Comparison of ENCODE assay signal across 10 mouse cellular contexts in the genomic region with DNA sequence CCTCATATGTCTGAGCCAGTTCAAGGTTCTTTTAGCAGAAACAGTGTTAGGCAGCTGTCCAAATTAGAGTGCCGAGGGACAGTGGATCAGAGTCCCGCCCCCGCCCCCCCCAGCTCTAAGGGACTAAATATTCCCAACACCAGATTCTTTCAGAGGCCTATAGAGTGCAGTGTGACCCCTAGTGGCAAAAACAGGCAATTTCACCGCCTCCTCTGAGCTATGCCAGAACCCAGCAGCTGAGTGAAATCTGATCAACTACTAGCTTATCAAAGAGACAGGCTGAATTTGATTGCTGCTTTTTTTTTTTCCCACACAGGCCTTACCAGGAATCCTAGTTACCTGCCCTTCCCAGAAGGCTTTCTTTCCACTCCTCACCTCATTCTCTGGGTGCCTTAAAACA. TPM values are rescaled to one million over a fixed set of nuclear protein-coding genes. Genes with fewer than 3 reads are reported as not detected.
DNase-seq lines count a peak whose midpoint lies in the region; ATAC-seq and TF ChIP-seq lines count a peak whose summit lies in the region.
"Had no signal": no experiment of that assay in that cellular context is flagged by ENCODE, and none has a peak within 500 bp of the region (broad histone marks: within the 10 kb centered on the region; RNA-seq: fewer than 3 reads in every experiment).

No protein-coding gene starts in this region.

- no peaks in the 10 kb centered on the region for H3K36me3 ChIP-seq in intestine, postnatal 0 days (ENCODE audit: control insufficient read depth, insufficient read depth)
- H3K36me3 ChIP-seq in intestine, embryonic 16.5 days (ENCODE audit: control insufficient read depth, insufficient read depth, low read length), result no peaks in the 10 kb centered on the region
- H3K36me3 ChIP-seq in G1E (replicated peaks), result peaks cover 6% of the 10 kb centered on the region
- 0 out of 2 replicates have a peak, but pooled peaks cover 2% of the 10 kb centered on the region for H3K36me3 ChIP-seq in midbrain, postnatal 0 days (ENCODE audit: insufficient read depth, low read length)
- H3K36me3 ChIP-seq: liver, embryonic 13.5 days had no signal

- TF ChIP-seq CTCF in intestine, postnatal 0 days (IDR thresholded peaks at IDR 0.05; ENCODE audit: low read depth), result peak; percentile 69
- peak; percentile 25; the same call in 1 of the 2 replicates for TF ChIP-seq CTCF in G1E (IDR thresholded peaks at IDR 0.05; ENCODE audit: low read depth, low read length)
- peak; percentile 66; the same call in 1 of the 2 replicates for TF ChIP-seq CTCF in brain, embryonic 14.5 days (IDR thresholded peaks at IDR 0.05; ENCODE audit: borderline replicate concordance, extremely low read depth, insufficient read depth, insufficient read length)
- TF ChIP-seq CTCF in midbrain, postnatal 0 days (IDR thresholded peaks at IDR 0.05), result peak; percentile 70

- no peak for TF ChIP-seq POLR2A in brain, embryonic 14.5 days (IDR thresholded peaks at IDR 0.05; ENCODE audit: borderline replicate concordance, extremely low read depth, insufficient read depth, insufficient read length, poor library complexity, severe bottlenecking)

- H3K4me1 ChIP-seq in intestine, postnatal 0 days (replicated peaks; ENCODE audit: control insufficient read depth, insufficient read depth, low read length), result no peaks in the 10 kb centered on the region
- no peaks in the 10 kb centered on the region for H3K4me1 ChIP-seq in intestine, embryonic 16.5 days (ENCODE audit: control insufficient read depth, insufficient read depth, low read length)
- peaks cover 12% of the 10 kb centered on the region for H3K4me1 ChIP-seq in G1E (ENCODE audit: insufficient read depth, low read depth, low read length)
- H3K4me1 ChIP-seq in midbrain, postnatal 0 days (ENCODE audit: insufficient read depth, low read length), result no peaks in the 10 kb centered on the region
- H3K4me1 ChIP-seq: embryonic facial prominence, embryonic 12.5 days had no signal

- peak; percentile 2 for DNase-seq in G1E (ENCODE audit: low spot score)
- DNase-seq in brain, embryonic 14.5 days (ENCODE audit: low read depth), result peak; percentile 44
- DNase-seq in frontal cortex, postnatal 25 days (ENCODE audit: low spot score in 2 of 2), result peak; percentile 31 to 46
- DNase-seq in layer of hippocampus, adult 9-11 months, result peak; percentile 71
- peak; percentile 51 for DNase-seq in midbrain, postnatal 0 days (ENCODE audit: low spot score)
- DNase-seq: liver, embryonic 13.5 days had no signal

- no peak overlapping the region for H3K27ac ChIP-seq in intestine, postnatal 0 days (ENCODE audit: low read depth, low read length)
- H3K27ac ChIP-seq in intestine, embryonic 16.5 days (ENCODE audit: low read length), result no peak overlapping the region
- H3K27ac ChIP-seq in midbrain, postnatal 0 days (ENCODE audit: low read depth, low read length), result no peak overlapping the region
- H3K27ac ChIP-seq: embryonic facial prominence, embryonic 12.5 days; liver, embryonic 13.5 days had no signal

- no peak overlapping the region for H3K9ac ChIP-seq in intestine, postnatal 0 days (ENCODE audit: low read depth, low read length)
- no peak overlapping the region for H3K9ac ChIP-seq in intestine, embryonic 16.5 days (ENCODE audit: low read depth, low read length)
- no peak overlapping the region for H3K9ac ChIP-seq in midbrain, postnatal 0 days (replicated peaks; ENCODE audit: low read length, poor library complexity, severe bottlenecking)
- H3K9ac ChIP-seq: embryonic facial prominence, embryonic 12.5 days; liver, embryonic 13.5 days had no signal

- 14% methylated on average over 4 of the region's 4 CpGs for WGBS in intestine, postnatal 0 days
- WGBS in intestine, embryonic 16.5 days, result 5% methylated on average over 4 of the region's 4 CpGs
- 6% methylated on average over 3 of the region's 4 CpGs for WGBS in midbrain, postnatal 0 days

- H3K9me3 ChIP-seq in intestine, postnatal 0 days (ENCODE audit: control insufficient read depth), result no peaks in the 10 kb centered on the region
- H3K9me3 ChIP-seq in intestine, embryonic 16.5 days (ENCODE audit: control insufficient read depth, low read length), result no peaks in the 10 kb centered on the region
- no peaks in the 10 kb centered on the region for H3K9me3 ChIP-seq in G1E (replicated peaks)
- no peaks in the 10 kb centered on the region for H3K9me3 ChIP-seq in midbrain, postnatal 0 days (ENCODE audit: low read length)
- H3K9me3 ChIP-seq: embryonic facial prominence, embryonic 12.5 days; liver, embryonic 13.5 days had no signal

- H3K4me2 ChIP-seq in intestine, postnatal 0 days (replicated peaks; ENCODE audit: low read depth), result no peak overlapping the region
- no peak overlapping the region for H3K4me2 ChIP-seq in intestine, embryonic 16.5 days (ENCODE audit: low read depth, low read length)
- no peak overlapping the region for H3K4me2 ChIP-seq in midbrain, postnatal 0 days (ENCODE audit: low read depth, low read length, poor library complexity, severe bottlenecking)
- H3K4me2 ChIP-seq: embryonic facial prominence, embryonic 12.5 days; liver, embryonic 13.5 days had no signal

- H3K4me3 ChIP-seq in intestine, postnatal 0 days (ENCODE audit: low read depth, low read length), result no peak overlapping the region
- H3K4me3 ChIP-seq in intestine, embryonic 16.5 days (ENCODE audit: low read length), result no peak overlapping the region
- H3K4me3 ChIP-seq in G1E (ENCODE audit: low read depth, low read length), result no peak overlapping the region
- H3K4me3 ChIP-seq in midbrain, postnatal 0 days (ENCODE audit: low read depth, low read length), result no peak overlapping the region
- H3K4me3 ChIP-seq: embryonic facial prominence, embryonic 12.5 days; liver, embryonic 13.5 days had no signal

- H3K27me3 ChIP-seq in intestine, postnatal 0 days (replicated peaks; ENCODE audit: control insufficient read depth, insufficient read depth, low read length), result no peaks in the 10 kb centered on the region
- H3K27me3 ChIP-seq in intestine, embryonic 16.5 days (replicated peaks; ENCODE audit: control insufficient read depth, insufficient read depth, low read length), result no peaks in the 10 kb centered on the region
- no peaks in the 10 kb centered on the region for H3K27me3 ChIP-seq in G1E (ENCODE audit: insufficient read depth, low read length)
- no peaks in the 10 kb centered on the region for H3K27me3 ChIP-seq in midbrain, postnatal 0 days (ENCODE audit: insufficient read depth, low read length)
- H3K27me3 ChIP-seq: embryonic facial prominence, embryonic 12.5 days; liver, embryonic 13.5 days had no signal

- ATAC-seq in intestine, postnatal 0 days, result no peak
- no peak for ATAC-seq in intestine, embryonic 16.5 days
- ATAC-seq in G1E (ENCODE audit: extremely low read depth, insufficient number of reproducible peaks, low FRiP score, poor library complexity, severe bottlenecking), result no peak
- no peak for ATAC-seq in midbrain, postnatal 0 days (ENCODE audit: low FRiP score)
- ATAC-seq in inflammation-experienced regulatory T-cells, adult 6 months, result no peak

RNA-seq across cellular contexts. Expression of a gene that starts 4.4 kb away (rescaled TPM):
- polyA plus RNA-seq in intestine, postnatal 0 days (2015; fragmentation: Nextera tagmentation; extraction: Ambion mirVana), result 3.7 and 4.1 TPM in 2 replicates
- polyA plus RNA-seq in intestine, embryonic 16.5 days (2015; fragmentation: Nextera tagmentation; extraction: Ambion mirVana), result 7.3 and 7.6 TPM in 2 replicates
- 19.3 and 20.5 TPM in 2 replicates for total RNA-seq in G1E (2014; fragmentation: Nextera tagmentation)
- total RNA-seq in G1E (2017), result 7.0 and 7.6 TPM in 2 replicates
- polyA plus RNA-seq in G1E (2012), result 15.8 and 17.1 TPM in 2 replicates
- polyA plus RNA-seq in brain, embryonic 14.5 days (2012; rRNA removed), result 36.4 and 40.7 TPM in 2 replicates
- total RNA-seq in midbrain, postnatal 0 days (2014; rRNA removed), result 31.7 and 38.4 TPM in 2 replicates
- polyA plus RNA-seq in midbrain, postnatal 0 days (2015; fragmentation: Nextera tagmentation; extraction: Ambion mirVana), result 15.4 and 16.7 TPM in 2 replicates
- polyA plus RNA-seq in inflammation-experienced regulatory T-cells, adult 6 months (2017; shearing (Covaris generic)), result 1 to 10 TPM; 3.2 to 6.3 (median 3.4) TPM

RNA-seq across cellular contexts. Expression of a gene that starts 14.7 kb away (rescaled TPM):
- 3.5 and 4.2 TPM in 2 replicates for polyA plus RNA-seq in intestine, postnatal 0 days (2015; fragmentation: Nextera tagmentation; extraction: Ambion mirVana)
- polyA plus RNA-seq in intestine, embryonic 16.5 days (2015; fragmentation: Nextera tagmentation; extraction: Ambion mirVana), result 7.0 and 8.0 TPM in 2 replicates
- total RNA-seq in G1E (2014; fragmentation: Nextera tagmentation) (6.2 and 10.1 TPM in 2 replicates), G1E (2017) (9.5 and 12.1 TPM in 2 replicates)
- 4.9 and 5.9 TPM in 2 replicates for polyA plus RNA-seq in G1E (2012)
- 25.4 and 33.6 TPM in 2 replicates for polyA plus RNA-seq in brain, embryonic 14.5 days (2012; rRNA removed)
- total RNA-seq in midbrain, postnatal 0 days (2014; rRNA removed), result 7.7 and 8.4 TPM in 2 replicates
- 3.1 and 3.2 TPM in 2 replicates for polyA plus RNA-seq in midbrain, postnatal 0 days (2015; fragmentation: Nextera tagmentation; extraction: Ambion mirVana)
- polyA plus RNA-seq in inflammation-experienced regulatory T-cells, adult 6 months (2017; shearing (Covaris generic)), result 1 to 10 TPM; 4.7 to 6.6 (median 6.3) TPM

RNA-seq across cellular contexts. Expression of a gene that starts 15.8 kb away (rescaled TPM):
- polyA plus RNA-seq in intestine, postnatal 0 days (2015; fragmentation: Nextera tagmentation; extraction: Ambion mirVana), result 76.8 and 78.7 TPM in 2 replicates
- 59.3 and 63.5 TPM in 2 replicates for polyA plus RNA-seq in intestine, embryonic 16.5 days (2015; fragmentation: Nextera tagmentation; extraction: Ambion mirVana)
- 24.0 and 27.2 TPM in 2 replicates for total RNA-seq in G1E (2014; fragmentation: Nextera tagmentation)
- 33.3 and 36.4 TPM in 2 replicates for total RNA-seq in G1E (2017)
- 8.2 and 19.0 TPM in 2 replicates for polyA plus RNA-seq in G1E (2012)
- 17.2 and 26.1 TPM in 2 replicates for polyA plus RNA-seq in brain, embryonic 14.5 days (2012; rRNA removed)
- 11.8 and 14.1 TPM in 2 replicates for total RNA-seq in midbrain, postnatal 0 days (2014; rRNA removed)
- 22.4 and 22.7 TPM in 2 replicates for polyA plus RNA-seq in midbrain, postnatal 0 days (2015; fragmentation: Nextera tagmentation; extraction: Ambion mirVana)
- polyA plus RNA-seq in inflammation-experienced regulatory T-cells, adult 6 months (2017; shearing (Covaris generic)), result 10 to 100 TPM; 34.8 to 45.2 (median 42.1) TPM

RNA-seq across cellular contexts. Expression of a gene that starts 25.3 kb away (rescaled TPM):
- 1.8 and 2.1 TPM in 2 replicates for polyA plus RNA-seq in intestine, postnatal 0 days (2015; fragmentation: Nextera tagmentation; extraction: Ambion mirVana)
- 1.2 and 1.5 TPM in 2 replicates for polyA plus RNA-seq in intestine, embryonic 16.5 days (2015; fragmentation: Nextera tagmentation; extraction: Ambion mirVana)
- total RNA-seq in G1E (2014; fragmentation: Nextera tagmentation) (not detected in 2 replicates), G1E (2017) (not detected in 2 replicates)
- polyA plus RNA-seq in G1E (2012), result not detected in 2 replicates
- 28.2 and 68.1 TPM in 2 replicates for polyA plus RNA-seq in brain, embryonic 14.5 days (2012; rRNA removed)
- total RNA-seq in midbrain, postnatal 0 days (2014; rRNA removed), result 60.9 and 70.8 TPM in 2 replicates
- 113 and 115 TPM in 2 replicates for polyA plus RNA-seq in midbrain, postnatal 0 days (2015; fragmentation: Nextera tagmentation; extraction: Ambion mirVana)
- polyA plus RNA-seq in inflammation-experienced regulatory T-cells, adult 6 months (2017; shearing (Covaris generic)), result not detected

Comparison
In these comparisons a context has a peak if more than half of its experiments do, and no peak if none do; other contexts are left out.
1. DNase-seq: peak in every context shown above with its lines; median percentile 71 in layer of hippocampus, adult 9-11 months; 51 in midbrain, postnatal 0 days; 44 in brain, embryonic 14.5 days; 38 in frontal cortex, postnatal 25 days; 2 in G1E.